Mouse (Mus musculus): Measurements from ENCODE around the gene Ankrd24.
"Not testable (repeated sequence)": the region's sequence is repeated elsewhere in the genome, so short reads cannot be mapped to it uniquely, and the experiment has no call there.

The Ankrd24 gene

GRCm38 (mm10) chr10:81605666-81605973 is 22.7 kb upstream of the Ankrd24 start:
- no peak for DNase-seq (ENCODE audit: extremely low read depth, low read depth)

GRCm38 (mm10) chr10:81605974-81606751 is 22.2 kb upstream of the Ankrd24 start, which contains the start of gene BC025920:
BC025920 (plus strand) TSS chr10:81606270.
- DNase-seq (ENCODE audit: extremely low read depth, low read depth): peak; percentile 99

GRCm38 (mm10) chr10:81608308-81608707 is 20.0 kb upstream of the Ankrd24 start:
- no peak for DNase-seq (ENCODE audit: extremely low read depth, low read depth)

GRCm38 (mm10) chr10:81612779-81613178 is 15.6 kb upstream of the Ankrd24 start:
- no peak for DNase-seq (ENCODE audit: extremely low read depth, low read depth)

- no peak for DNase-seq (ENCODE audit: extremely low read depth, low read depth)
Observed at GRCm38 (mm10) chr10:81615486-81615885, 12.9 kb upstream of the Ankrd24 start.

GRCm38 (mm10) chr10:81619976-81620375 is 8.4 kb upstream of the Ankrd24 start:
- DNase-seq (ENCODE audit: extremely low read depth, low read depth): no peak

GRCm38 (mm10) chr10:81620786-81621185 is 7.6 kb upstream of the Ankrd24 start:
- DNase-seq (ENCODE audit: extremely low read depth, low read depth): no peak

GRCm38 (mm10) chr10:81623441-81623840 is 4.9 kb upstream of the Ankrd24 start:
- no peak for DNase-seq (ENCODE audit: extremely low read depth, low read depth)

GRCm38 (mm10) chr10:81626101-81626993 is 2.0 kb upstream of the Ankrd24 start:
- DNase-seq (ENCODE audit: extremely low read depth, low read depth): no peak

- peak; percentile 92 for DNase-seq (ENCODE audit: extremely low read depth, low read depth)
Observed at GRCm38 (mm10) chr10:81626994-81627835, 1.1 kb upstream of the Ankrd24 start, which contains the start of gene Sirt6. Sirt6 (minus strand) TSS chr10:81627797.

GRCm38 (mm10) chr10:81627836-81628220 is 512 bp upstream of the Ankrd24 start:
- no peak for DNase-seq (ENCODE audit: extremely low read depth, low read depth)

GRCm38 (mm10) chr10:81633253-81634099 is 5.1 kb downstream of the Ankrd24 start:
- peak; percentile 93 for DNase-seq (ENCODE audit: extremely low read depth, low read depth)

GRCm38 (mm10) chr10:81636338-81636737 is 8.0 kb downstream of the Ankrd24 start:
- DNase-seq (ENCODE audit: extremely low read depth, low read depth): no peak

- no peak for DNase-seq (ENCODE audit: extremely low read depth, low read depth)
Observed at GRCm38 (mm10) chr10:81638101-81638500, 9.8 kb downstream of the Ankrd24 start.

GRCm38 (mm10) chr10:81640825-81641224 is 12.5 kb downstream of the Ankrd24 start:
- not testable (repeated sequence) for DNase-seq (ENCODE audit: extremely low read depth, low read depth)

- no peak for DNase-seq (ENCODE audit: extremely low read depth, low read depth)
Observed at GRCm38 (mm10) chr10:81641566-81641965, 13.2 kb downstream of the Ankrd24 start.

GRCm38 (mm10) chr10:81641978-81642647 is 13.8 kb downstream of the Ankrd24 start:
- no peak for DNase-seq (ENCODE audit: extremely low read depth, low read depth)

- DNase-seq (ENCODE audit: extremely low read depth, low read depth): no peak
Observed at GRCm38 (mm10) chr10:81642648-81643448, 14.5 kb downstream of the Ankrd24 start.

GRCm38 (mm10) chr10:81643449-81644055 is 15.2 kb downstream of the Ankrd24 start:
- DNase-seq (ENCODE audit: extremely low read depth, low read depth): peak; percentile 84
